Mouse (Mus musculus) embryonic facial prominence, embryonic 11.5 days (tissue): Measurements from ENCODE around the gene Prelp. TPM values are rescaled to one million over a fixed set of nuclear protein-coding genes. Genes with fewer than 3 reads are reported as not detected.

Experiments
- polyA plus RNA-seq: library from polyadenylated mRNA; unstranded; fragments of >200 nt; fragmentation: Nextera tagmentation; extraction: Ambion mirVana; gene quantifications from 2 replicates; pipeline ENCODE4 v1.2.1, GENCODE M21; 2014

Prelp gene
- polyA plus RNA-seq, 1 experiment from 2014 or later, result 1.2 TPM

Other genes starting within 250 kb of the Prelp start
- 0.32 and 0.76 TPM in 2 replicates for gene Lax1, start 231.3 kb downstream of the Prelp start, polyA plus RNA-seq
- 9.6 and 9.9 TPM in 2 replicates for gene Atp2b4, start 120.4 kb downstream of the Prelp start, polyA plus RNA-seq
- 0.59 and 0.88 TPM in 2 replicates for gene Optc, start 13.4 kb downstream of the Prelp start, polyA plus RNA-seq
- 2.4 and 3.9 TPM in 2 replicates for gene Fmod, start 115.8 kb upstream of the Prelp start, polyA plus RNA-seq
- 38.1 and 38.9 TPM in 2 replicates for gene Btg2, start 157.7 kb upstream of the Prelp start, polyA plus RNA-seq
- gene Chit1, start 189.8 kb upstream of the Prelp start, polyA plus RNA-seq, result not detected in 2 replicates